Mouse (Mus musculus) limb, embryonic 12.5 days (tissue): Measurements from ENCODE around the gene Itpr1. TPM values are rescaled to one million over a fixed set of nuclear protein-coding genes. Genes with fewer than 3 reads are reported as not detected.

Experiments used
- ATAC-seq: fragments of 200-750 bp; cut with Nextera tagmentation; 2 replicates; pipeline ENCODE4 v1.8.0; 2017; ENCODE audit warnings: low read depth, moderate TSS enrichment; ENCODE audit not compliant: insufficient number of reproducible peaks, insufficient read depth, low FRiP score, low TSS enrichment
- H3K27ac ChIP-seq: fragments of 300-500 bp; sonication (generic); 2 replicates; pipeline ENCODE4 v1.5.1; 2016; ENCODE audit warnings: mild to moderate bottlenecking, moderate library complexity
- H3K27me3 ChIP-seq: fragments of 300-500 bp; sonication (generic); 2 replicates; pipeline ENCODE4 v1.6.1; 2016; ENCODE audit warnings: mild to moderate bottlenecking, moderate library complexity
- H3K36me3 ChIP-seq: fragments of 300-500 bp; sonication (generic); 2 replicates; pipeline ENCODE4 v1.6.1; 2016; ENCODE audit warnings: mild to moderate bottlenecking, moderate library complexity
- H3K4me1 ChIP-seq: fragments of 300-500 bp; sonication (generic); replicated peaks from 2 replicates; pipeline ENCODE4 v1.6.1; 2016
- H3K4me2 ChIP-seq: fragments of 300-500 bp; sonication (generic); 2 replicates; pipeline ENCODE4 v1.6.1; 2016; ENCODE audit warnings: mild to moderate bottlenecking, moderate library complexity
- H3K4me3 ChIP-seq: fragments of 300-500 bp; sonication (generic); replicated peaks from 2 replicates; pipeline ENCODE4 v1.5.1; 2016; ENCODE audit warnings: mild to moderate bottlenecking
- H3K9ac ChIP-seq: fragments of 300-500 bp; sonication (generic); replicated peaks from 2 replicates; pipeline ENCODE4 v1.6.1; 2016; ENCODE audit warnings: mild to moderate bottlenecking, moderate library complexity
- H3K9me3 ChIP-seq: fragments of 300-500 bp; sonication (generic); 2 replicates; pipeline ENCODE4 v1.6.1; 2016; ENCODE audit warnings: mild to moderate bottlenecking, moderate library complexity
- WGBS: fragments of 180-500 bp; shearing (Covaris S2); methylation state at CpG from one replicate; pipeline ENCODE4 v1.1.7; 2016; 5-methylcytosine and 5-hydroxymethylcytosine counted together
- polyA plus RNA-seq: library from polyadenylated mRNA; unstranded; fragments of >200 nt; fragmentation: Nextera tagmentation; extraction: Ambion mirVana; gene quantifications from 2 replicates; pipeline ENCODE4 v1.2.1, GENCODE M21; 2016

Itpr1 gene
- polyA plus RNA-seq, 1 experiment from 2014 or later, result 10.4 TPM

DNA sequence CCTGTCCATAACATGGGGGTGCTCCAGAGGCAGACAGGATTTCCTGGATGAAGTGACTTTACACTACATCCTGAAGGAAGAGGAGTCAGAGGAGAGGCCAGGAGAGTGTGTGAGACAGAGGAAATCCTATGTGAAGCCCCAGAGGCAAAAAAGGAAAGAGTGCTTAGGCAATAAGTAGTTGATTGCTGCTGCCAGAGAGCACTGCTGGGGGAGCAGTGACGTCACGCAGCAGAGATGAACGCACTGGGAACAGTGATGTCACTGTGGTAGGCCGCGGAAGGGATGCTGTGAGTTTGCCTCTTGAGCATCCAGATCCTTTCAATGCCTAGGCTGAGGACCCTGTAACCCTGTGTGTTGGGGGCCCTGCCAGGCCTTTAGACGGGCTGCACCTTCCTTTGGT, 264.7 kb downstream of the Itpr1 start:
- 90% methylated on average over 6 of the region's 6 CpGs for WGBS
- Histone ChIP-seq H3K4me2 (no peak overlapping the region), H3K27me3 (no peaks in the 10 kb centered on the region), H3K9me3 (no peaks in the 10 kb centered on the region), H3K4me3 (no peak overlapping the region), H3K27ac (no peak overlapping the region), H3K4me1 (no peaks in the 10 kb centered on the region), H3K36me3 (peaks cover 17% of the 10 kb centered on the region; the same call in 1 of the 2 replicates), H3K9ac (no peak overlapping the region)
- ATAC-seq, result no peak

DNA sequence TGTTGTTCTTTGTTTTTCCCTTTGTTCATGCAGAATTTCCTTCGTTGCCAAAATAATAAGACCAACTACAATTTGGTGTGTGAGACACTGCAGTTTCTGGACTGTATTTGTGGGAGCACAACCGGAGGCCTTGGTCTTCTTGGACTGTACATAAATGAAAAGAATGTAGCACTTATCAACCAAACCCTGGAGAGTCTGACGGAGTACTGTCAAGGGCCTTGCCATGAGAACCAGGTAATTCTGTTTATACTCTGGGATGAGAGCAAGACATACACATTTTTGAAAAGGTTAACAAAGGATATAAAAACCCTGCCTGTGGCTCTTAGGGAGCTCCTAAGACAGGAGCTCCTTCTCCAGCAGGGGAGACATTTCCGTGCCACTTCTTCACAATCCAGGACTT, 268.3 kb downstream of the Itpr1 start:
- no peaks in the 10 kb centered on the region for H3K9me3 ChIP-seq
- no peak overlapping the region for H3K27ac ChIP-seq
- no peak for ATAC-seq
- H3K27me3 ChIP-seq, result no peaks in the 10 kb centered on the region
- H3K9ac ChIP-seq, result no peak overlapping the region
- no peak overlapping the region for H3K4me3 ChIP-seq
- H3K36me3 ChIP-seq, result peaks cover 22% of the 10 kb centered on the region
- H3K4me2 ChIP-seq, result no peak overlapping the region
- H3K4me1 ChIP-seq, result no peaks in the 10 kb centered on the region
- WGBS, result 93% methylated on average over 4 of the region's 4 CpGs

- H3K27ac ChIP-seq, result no peak overlapping the region
- no peak overlapping the region for H3K9ac ChIP-seq
- H3K27me3 ChIP-seq, result no peaks in the 10 kb centered on the region
- no peaks in the 10 kb centered on the region for H3K9me3 ChIP-seq
- H3K4me3 ChIP-seq, result no peak overlapping the region
- WGBS, result 89% methylated on average over 5 of the region's 5 CpGs
- no peak overlapping the region for H3K4me2 ChIP-seq
- H3K4me1 ChIP-seq, result no peaks in the 10 kb centered on the region
- peaks cover 22% of the 10 kb centered on the region for H3K36me3 ChIP-seq
- no peak for ATAC-seq
Measured at GRCm38 (mm10) chr6:108482464-108482863, 269.6 kb downstream of the Itpr1 start.

GRCm38 (mm10) chr6:108486212-108486992, 273.5 kb downstream of the Itpr1 start:
- Histone ChIP-seq H3K36me3 (peaks cover 36% of the 10 kb centered on the region), H3K9ac (no peak overlapping the region), H3K4me2 (no peak overlapping the region), H3K27me3 (no peaks in the 10 kb centered on the region), H3K4me3 (no peak overlapping the region), H3K27ac (no peak overlapping the region), H3K9me3 (no peaks in the 10 kb centered on the region), H3K4me1 (0 out of 2 replicates have a peak, but pooled peaks cover 1% of the 10 kb centered on the region)
- no peak for ATAC-seq
- 82% methylated on average over 7 of the region's 7 CpGs for WGBS

DNA sequence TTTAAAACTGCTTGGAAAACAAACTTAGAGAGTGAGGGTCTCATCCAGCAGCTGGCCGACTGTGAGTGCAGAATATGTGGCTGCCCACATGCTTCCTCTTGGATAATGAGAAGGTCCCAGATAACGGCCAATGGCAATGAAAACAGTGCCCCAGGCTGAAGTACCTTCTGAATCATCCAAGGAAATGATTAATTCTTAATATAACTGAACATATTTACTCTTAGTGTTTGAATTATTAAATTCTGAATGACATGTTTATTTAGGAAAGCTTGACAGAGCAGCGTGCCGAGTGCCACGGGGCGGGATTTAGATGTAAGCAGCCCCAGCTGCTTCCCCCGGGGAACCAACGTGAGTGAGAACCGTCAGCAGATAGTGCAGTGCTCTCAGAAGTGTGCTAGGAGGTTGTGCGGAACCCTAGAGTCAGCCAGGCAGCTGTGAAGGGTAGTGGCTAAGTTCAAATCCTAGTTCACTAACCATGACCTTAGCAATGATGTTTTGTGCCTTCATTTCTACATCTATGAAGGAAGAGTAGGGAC, 274.5 kb downstream of the Itpr1 start:
- Histone ChIP-seq H3K4me2 (no peak overlapping the region), H3K36me3 (peaks cover 31% of the 10 kb centered on the region), H3K9me3 (no peaks in the 10 kb centered on the region), H3K4me1 (0 out of 2 replicates have a peak, but pooled peaks cover 3% of the 10 kb centered on the region), H3K27me3 (no peaks in the 10 kb centered on the region), H3K9ac (no peak overlapping the region), H3K4me3 (no peak overlapping the region), H3K27ac (no peak overlapping the region)
- no peak for ATAC-seq
- 71% methylated on average over 10 of the region's 10 CpGs for WGBS

- no peak overlapping the region for H3K27ac ChIP-seq
- 0 out of 2 replicates have a peak, but pooled peaks cover 3% of the 10 kb centered on the region for H3K4me1 ChIP-seq
- no peaks in the 10 kb centered on the region for H3K27me3 ChIP-seq
- H3K4me3 ChIP-seq, result no peak overlapping the region
- no peaks in the 10 kb centered on the region for H3K9me3 ChIP-seq
- H3K9ac ChIP-seq, result no peak overlapping the region
- WGBS, result 91% methylated on average over 5 of the region's 5 CpGs
- no peak overlapping the region for H3K4me2 ChIP-seq
- no peak for ATAC-seq
- peaks cover 31% of the 10 kb centered on the region for H3K36me3 ChIP-seq
Measured at GRCm38 (mm10) chr6:108488250-108488649, 275.4 kb downstream of the Itpr1 start.

GRCm38 (mm10) chr6:108491969-108492368, 279.1 kb downstream of the Itpr1 start:
- H3K4me3 ChIP-seq, result no peak overlapping the region
- H3K27ac ChIP-seq, result no peak overlapping the region
- H3K9ac ChIP-seq, result no peak overlapping the region
- peaks cover 19% of the 10 kb centered on the region; the same call in 1 of the 2 replicates for H3K36me3 ChIP-seq
- H3K27me3 ChIP-seq, result no peaks in the 10 kb centered on the region
- WGBS, result 34% methylated on average over 1 of the region's 1 CpGs
- no peak overlapping the region for H3K4me2 ChIP-seq
- ATAC-seq, result no peak
- H3K9me3 ChIP-seq, result no peaks in the 10 kb centered on the region
- peaks cover 18% of the 10 kb centered on the region for H3K4me1 ChIP-seq

DNA sequence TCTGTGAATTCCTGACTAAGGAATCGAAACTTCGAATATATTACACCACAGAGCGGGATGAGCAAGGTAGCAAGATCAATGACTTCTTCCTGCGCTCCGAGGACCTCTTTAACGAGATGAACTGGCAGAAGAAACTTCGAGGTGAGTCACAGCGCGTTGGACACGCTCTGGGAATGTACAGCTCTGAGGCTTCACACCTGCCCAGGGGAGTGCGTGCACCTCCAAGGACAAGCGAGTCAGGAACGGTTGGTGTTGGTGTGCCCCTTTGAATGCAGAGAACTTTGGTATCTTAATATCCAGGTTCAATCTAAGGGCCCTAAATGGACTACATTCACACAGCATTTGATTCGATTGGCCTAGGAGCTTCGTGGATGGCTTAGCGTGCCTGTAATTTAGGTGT, 280.9 kb downstream of the Itpr1 start:
- Histone ChIP-seq H3K27me3 (no peaks in the 10 kb centered on the region), H3K4me1 (peaks cover 18% of the 10 kb centered on the region), H3K27ac (peak overlapping the region; percentile 58), H3K36me3 (peaks cover 15% of the 10 kb centered on the region; the same call in 1 of the 2 replicates), H3K4me3 (no peak overlapping the region), H3K4me2 (no peak overlapping the region), H3K9me3 (no peaks in the 10 kb centered on the region), H3K9ac (no peak overlapping the region)
- peak; percentile 40; the same call in 1 of the 2 replicates for ATAC-seq
- 78% methylated on average over 16 of the region's 16 CpGs for WGBS

- peak; percentile 64 for ATAC-seq
- 45% methylated on average over 10 of the region's 10 CpGs for WGBS
- Histone ChIP-seq H3K27me3 (no peaks in the 10 kb centered on the region), H3K36me3 (peaks cover 10% of the 10 kb centered on the region; the same call in 1 of the 2 replicates), H3K4me1 (peaks cover 18% of the 10 kb centered on the region), H3K9me3 (no peaks in the 10 kb centered on the region), H3K27ac (peak overlapping the region; percentile 58; the same call in 1 of the 2 replicates), H3K4me2 (no peak overlapping the region), H3K9ac (no peak overlapping the region), H3K4me3 (no peak overlapping the region)
Measured at GRCm38 (mm10) chr6:108494185-108494804, 281.4 kb downstream of the Itpr1 start.

DNA sequence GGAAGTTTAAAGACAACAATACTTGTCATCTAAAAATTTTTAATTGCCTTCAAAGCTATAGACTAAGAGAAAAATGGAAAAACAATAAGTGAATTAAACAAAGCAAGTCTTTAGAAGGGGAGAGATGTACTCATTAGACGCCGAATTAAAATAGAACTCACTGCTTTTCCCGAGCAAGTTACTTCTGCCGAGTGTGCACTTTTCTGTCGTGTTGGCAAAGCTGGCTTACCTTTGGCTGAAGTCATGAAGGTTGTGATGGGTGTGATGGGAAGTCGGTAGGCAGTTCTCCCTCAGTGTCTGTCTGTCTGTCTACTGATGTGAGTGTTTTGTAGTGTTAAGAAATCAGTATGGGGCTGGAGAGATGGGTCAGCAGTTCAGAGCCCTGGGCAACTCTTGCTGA, 282.1 kb downstream of the Itpr1 start:
- Histone ChIP-seq H3K4me1 (peaks cover 18% of the 10 kb centered on the region), H3K9me3 (no peaks in the 10 kb centered on the region), H3K27ac (no peak overlapping the region), H3K9ac (no peak overlapping the region), H3K27me3 (no peaks in the 10 kb centered on the region), H3K4me2 (no peak overlapping the region), H3K4me3 (no peak overlapping the region), H3K36me3 (peaks cover 3% of the 10 kb centered on the region; the same call in 1 of the 2 replicates)
- WGBS, result 86% methylated on average over 6 of the region's 6 CpGs
- ATAC-seq, result no peak

GRCm38 (mm10) chr6:108498070-108498469, 285.2 kb downstream of the Itpr1 start:
- no peak for ATAC-seq
- no peaks in the 10 kb centered on the region for H3K27me3 ChIP-seq
- no peak overlapping the region for H3K9ac ChIP-seq
- H3K4me3 ChIP-seq, result no peak overlapping the region
- H3K4me1 ChIP-seq, result peaks cover 15% of the 10 kb centered on the region
- no peak overlapping the region for H3K27ac ChIP-seq
- H3K36me3 ChIP-seq, result no peaks in the 10 kb centered on the region
- H3K9me3 ChIP-seq, result no peaks in the 10 kb centered on the region
- 87% methylated on average over 7 of the region's 7 CpGs for WGBS
- H3K4me2 ChIP-seq, result no peak overlapping the region
